Mouse (Mus musculus) layer of hippocampus, adult 2 months (tissue): ENCODE data around the gene Spag9. TPM values are rescaled to one million over a fixed set of nuclear protein-coding genes. Genes with fewer than 3 reads are reported as not detected.
"Not testable (repeated sequence)": the region's sequence is repeated elsewhere in the genome, so short reads cannot be mapped to it uniquely, and the experiment has no call there.

ENCODE experiments used
- DNase-seq, 2 experiments: peaks; one replicate each; pipeline ENCODE4 v3.0.0; 2022; ENCODE audit warnings: low spot score in 2 of 2
- H3K27ac ChIP-seq: fragments of 200-600 bp; 2 replicates; pipeline ENCODE4 v1.8.1; 2022
- H3K4me3 ChIP-seq: fragments of 200-600 bp; 2 replicates; pipeline ENCODE4 v1.8.1; 2022; ENCODE audit warnings: mild to moderate bottlenecking
- CTCF ChIP-seq: fragments of 200-600 bp; conservative IDR thresholded peaks from 2 replicates; pipeline ENCODE4 v1.8.1; 2022; ENCODE audit warnings: antibody characterized with exemption, mild to moderate bottlenecking, moderate library complexity
- total RNA-seq, 2 experiments: library from RNA; stranded (reverse); gene quantifications; 2 replicates each; pipeline ENCODE4 v1.2.3; 2021

Gene Spag9
- total RNA-seq, 2 experiments from 2014 or later, result 213 to 217 TPM

DNA sequence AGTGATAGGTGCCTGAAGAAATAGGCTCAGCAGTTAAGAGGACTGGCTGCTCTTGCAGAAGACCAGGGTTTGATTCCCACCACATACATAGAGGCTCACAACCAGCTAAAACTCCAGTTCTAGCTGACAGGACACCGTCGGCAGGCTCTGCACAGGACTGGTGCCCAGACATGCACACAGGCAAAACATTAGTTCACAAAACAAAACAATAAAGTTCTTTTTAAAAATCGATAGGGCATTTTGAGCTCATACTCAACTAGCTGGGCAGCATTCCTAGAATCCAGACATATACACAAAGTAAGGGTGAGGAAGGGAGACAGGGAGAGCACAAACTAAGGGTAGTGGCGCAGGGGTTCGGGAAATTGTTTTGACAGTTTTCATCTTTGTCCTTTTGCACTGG is 1.4 kb upstream of the Spag9 start:
- DNase-seq, result no peak
- Histone ChIP-seq H3K4me3 (peak overlapping the region; percentile 80), H3K27ac (peak overlapping the region; percentile 98)
- no peak for TF ChIP-seq CTCF

GRCm38 (mm10) chr11:93995111-93995719 is 676 bp upstream of the Spag9 start:
- TF ChIP-seq CTCF, result no peak
- H3K27ac ChIP-seq, result peak overlapping the region; percentile 98
- peak overlapping the region; percentile 80 for H3K4me3 ChIP-seq
- peak; percentile 60 to 86 for DNase-seq

DNA sequence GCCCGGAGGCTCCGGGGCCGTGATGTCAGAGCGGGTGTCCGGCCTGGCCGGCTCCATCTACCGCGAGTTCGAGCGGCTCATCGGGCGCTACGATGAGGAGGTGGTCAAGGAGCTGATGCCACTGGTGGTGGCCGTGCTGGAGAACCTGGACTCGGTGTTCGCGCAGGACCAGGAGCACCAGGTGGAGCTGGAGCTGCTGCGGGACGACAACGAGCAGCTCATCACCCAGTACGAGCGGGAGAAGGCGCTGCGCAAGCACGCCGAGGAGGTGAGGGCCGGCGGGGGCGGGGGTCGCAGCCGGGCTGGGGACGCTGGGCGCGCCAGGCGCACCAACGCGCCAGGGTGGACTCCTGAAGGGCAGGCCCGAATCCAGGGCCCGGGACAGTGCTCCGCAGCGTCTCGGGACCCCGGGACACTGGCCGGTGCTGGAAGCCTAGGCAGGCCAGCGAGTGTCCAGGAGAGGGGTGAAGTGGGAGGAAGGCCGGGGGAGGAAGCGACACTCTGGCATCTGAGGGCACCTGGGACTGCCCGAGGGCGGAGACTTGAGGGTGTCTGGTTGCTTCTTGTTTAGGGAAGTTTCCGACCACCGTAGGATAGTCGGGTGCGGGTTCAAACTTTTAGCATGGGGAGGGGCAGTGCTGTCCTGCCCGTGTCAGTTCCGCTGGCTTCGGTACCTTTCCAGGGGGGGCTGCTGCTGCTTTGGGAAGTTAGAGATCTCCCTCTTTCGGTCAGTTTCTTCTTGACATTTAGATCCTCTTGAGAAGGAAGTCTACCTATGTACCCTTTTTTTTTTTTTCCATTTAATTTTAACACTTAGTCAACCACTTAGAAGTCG is 632 bp downstream of the Spag9 start:
- peak; percentile 47 for TF ChIP-seq CTCF
- Histone ChIP-seq H3K4me3 (peak overlapping the region; percentile 95), H3K27ac (peak overlapping the region; percentile 94)
- DNase-seq, result peak; percentile 27 to 32

DNA sequence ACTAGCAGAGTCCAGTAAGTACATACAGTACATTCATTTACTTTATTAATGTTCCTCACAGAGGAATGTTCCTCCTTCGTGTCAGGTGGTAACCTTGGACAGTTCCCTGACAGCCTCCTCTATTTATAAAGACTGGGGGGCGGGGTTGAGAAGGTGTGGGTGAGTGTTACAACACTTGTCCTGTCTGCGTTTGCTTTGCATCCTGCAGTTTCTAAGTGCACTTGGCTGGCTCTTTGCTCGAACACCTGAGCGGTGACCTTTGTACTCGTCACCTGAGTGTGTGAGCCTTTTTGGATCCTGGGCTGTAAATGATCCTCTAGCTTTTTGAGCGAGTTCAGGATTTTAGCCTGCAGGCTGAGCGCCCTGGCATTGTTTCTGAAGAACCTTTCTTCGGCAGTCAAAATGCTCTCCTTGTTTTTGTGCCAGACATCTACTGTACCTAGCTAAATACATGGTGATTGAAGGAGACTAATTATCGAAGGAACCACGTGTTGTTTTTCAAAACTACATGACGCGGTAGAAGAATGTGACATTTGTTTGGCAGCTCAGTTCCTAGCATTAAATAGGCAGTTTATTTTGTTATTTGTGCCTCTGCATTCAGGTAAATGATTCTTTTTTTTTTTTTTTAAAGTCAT is 1.4 kb downstream of the Spag9 start:
- Histone ChIP-seq H3K4me3 (peak overlapping the region; percentile 95), H3K27ac (peak overlapping the region; percentile 94)
- no peak for TF ChIP-seq CTCF
- DNase-seq, result no peak

- TF ChIP-seq CTCF, result no peak
- H3K27ac ChIP-seq, result no peak overlapping the region
- DNase-seq, result no peak
- no peak overlapping the region for H3K4me3 ChIP-seq
These were observed 3.4 kb downstream of the Spag9 start for GRCm38 (mm10) chr11:93999276-93999675.

- Histone ChIP-seq H3K4me3 (no peak overlapping the region), H3K27ac (no peak overlapping the region)
- no peak for DNase-seq
- TF ChIP-seq CTCF, result no peak
These were observed 7.5 kb downstream of the Spag9 start for GRCm38 (mm10) chr11:94003346-94003745.

DNA sequence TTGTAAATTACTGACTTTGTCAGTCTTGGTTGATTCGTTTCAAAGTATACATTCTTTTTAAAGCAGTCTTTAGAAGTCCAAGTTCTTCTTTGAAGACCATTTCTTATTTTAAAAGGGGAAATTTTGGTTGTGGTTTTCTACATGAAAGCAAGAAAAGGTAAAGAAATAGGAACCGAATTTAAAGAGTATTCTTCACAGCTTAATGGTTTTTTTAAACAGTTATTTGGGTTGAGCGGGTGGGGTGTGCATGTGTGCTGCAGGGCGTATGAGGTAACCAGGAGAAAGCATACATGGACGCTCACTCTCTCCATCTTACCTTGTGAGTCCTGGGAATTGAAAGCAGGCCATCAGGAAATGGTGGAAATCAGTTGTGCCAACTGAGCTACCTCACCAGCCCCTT is 23.2 kb downstream of the Spag9 start:
- H3K27ac ChIP-seq, result no peak overlapping the region
- H3K4me3 ChIP-seq, result no peak overlapping the region
- DNase-seq, result no peak
- TF ChIP-seq CTCF, result no peak

- no peak for TF ChIP-seq CTCF
- no peak for DNase-seq
- no peak overlapping the region for H3K4me3 ChIP-seq
- H3K27ac ChIP-seq, result no peak overlapping the region
These were observed 24.5 kb downstream of the Spag9 start for GRCm38 (mm10) chr11:94020403-94020802.

- TF ChIP-seq CTCF, result no peak
- H3K27ac ChIP-seq, result no peak overlapping the region
- H3K4me3 ChIP-seq, result no peak overlapping the region
- DNase-seq, result no peak
These were observed 30.4 kb downstream of the Spag9 start for GRCm38 (mm10) chr11:94026289-94026688.

- TF ChIP-seq CTCF, result no peak
- no peak overlapping the region for H3K4me3 ChIP-seq
These were observed 36.2 kb downstream of the Spag9 start for GRCm38 (mm10) chr11:94032084-94032483.

GRCm38 (mm10) chr11:94032971-94033370 is 37.1 kb downstream of the Spag9 start:
- no peak for TF ChIP-seq CTCF

More at GRCm38 (mm10) chr11:94032084-94032483, 36.2 kb downstream of the Spag9 start:
- no peak overlapping the region for H3K27ac ChIP-seq
- no peak for DNase-seq

DNA sequence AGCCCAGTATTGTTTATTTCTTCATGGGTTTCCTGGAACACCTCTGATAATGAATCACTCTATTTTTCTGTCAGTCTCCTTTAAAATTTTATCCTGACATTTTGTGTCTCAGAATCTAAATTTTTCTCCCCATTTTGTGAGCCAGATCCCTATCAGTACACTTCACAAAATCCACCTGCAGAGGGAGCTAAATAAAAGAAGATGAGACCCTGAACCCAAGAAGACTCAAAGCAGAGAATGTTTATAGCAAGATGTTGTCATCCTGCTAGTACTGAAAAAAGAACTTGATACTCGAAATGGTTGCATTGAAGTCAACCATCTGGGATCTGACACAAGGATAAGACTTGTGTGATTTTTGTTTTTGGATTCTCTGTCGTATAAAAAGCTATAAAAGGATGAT is 40.1 kb downstream of the Spag9 start:
- peak; percentile 88 for TF ChIP-seq CTCF
- Histone ChIP-seq H3K4me3 (no peak overlapping the region), H3K27ac (peak overlapping the region; percentile 32; the same call in 1 of the 2 replicates)
- DNase-seq, result peak in 1 of 2 experiments; percentile 26

More at GRCm38 (mm10) chr11:94032971-94033370, 37.1 kb downstream of the Spag9 start:
- H3K4me3 ChIP-seq, result no peak overlapping the region
- DNase-seq, result no peak
- no peak overlapping the region for H3K27ac ChIP-seq

DNA sequence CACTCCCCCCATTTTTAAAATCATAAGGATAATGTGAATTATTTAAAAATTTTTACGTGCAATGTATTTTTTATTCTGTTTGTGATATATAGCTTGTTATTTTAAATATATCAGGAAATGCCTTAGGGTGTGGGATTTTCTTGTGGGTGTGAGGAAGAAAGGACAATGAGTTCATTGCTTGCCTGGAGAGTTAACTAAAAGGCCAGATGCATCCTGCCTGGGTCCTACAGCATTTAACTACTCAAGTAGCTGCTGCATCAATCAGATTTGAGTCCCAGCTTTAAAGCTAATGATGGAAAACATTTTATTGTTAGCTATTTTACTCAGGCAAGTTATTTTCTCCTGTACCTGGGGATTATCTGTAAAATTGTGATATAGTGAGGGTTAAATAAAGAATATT is 45.6 kb downstream of the Spag9 start:
- no peak overlapping the region for H3K4me3 ChIP-seq
- peak overlapping the region; percentile 5; the same call in 1 of the 2 replicates for H3K27ac ChIP-seq
- TF ChIP-seq CTCF, result no peak
- no peak for DNase-seq

DNA sequence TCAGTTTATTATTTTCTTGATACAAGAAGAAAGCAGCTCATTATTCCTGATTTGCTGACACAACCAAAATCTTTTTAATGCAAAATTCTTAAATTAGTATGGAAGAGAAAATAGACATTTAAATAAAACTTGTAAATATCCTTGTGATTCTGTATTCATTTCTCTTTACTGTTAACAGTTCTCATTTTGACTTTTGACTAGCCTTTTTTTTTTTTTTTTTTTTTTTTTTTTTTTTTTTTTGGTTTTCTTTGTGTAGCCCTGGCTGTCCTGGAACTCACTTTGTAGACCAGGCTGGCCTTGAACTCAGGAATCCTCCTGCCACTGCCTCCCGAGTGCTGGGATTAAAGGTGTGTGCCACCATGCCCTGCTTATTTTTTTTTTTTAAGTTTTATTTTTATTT is 46.4 kb downstream of the Spag9 start:
- H3K4me3 ChIP-seq, DNase-seq: not testable (repeated sequence)

More for the DNA sequence above, 46.4 kb downstream of the Spag9 start:
- not testable (repeated sequence) for H3K27ac ChIP-seq
